Mouse (Mus musculus) lung, postnatal 0 days (tissue): Measurements from ENCODE around the gene Gtf3a. TPM values are rescaled to one million over a fixed set of nuclear protein-coding genes. Genes with fewer than 3 reads are reported as not detected.
A peak's percentile ranks its signal among the peaks of the same experiment; 100 is the strongest.

Source experiments
- ATAC-seq: fragments of 200-750 bp; cut with Nextera tagmentation; 2 replicates; pipeline ENCODE4 v1.8.0; 2017; ENCODE audit warnings: moderate library complexity
- DNase-seq: peaks from one replicate; pipeline ENCODE4 v3.0.0-alpha.2; 2016; ENCODE audit warnings: low spot score
- H3K27ac ChIP-seq: fragments of 300-500 bp; sonication (generic); 2 replicates; pipeline ENCODE4 v1.5.1; 2014; ENCODE audit warnings: antibody characterized with exemption, mild to moderate bottlenecking, low read length, mixed read lengths
- H3K27me3 ChIP-seq: fragments of 300-500 bp; sonication (generic); replicated peaks from 2 replicates; pipeline ENCODE4 v1.6.1; 2014; ENCODE audit warnings: low read length, mixed read lengths; ENCODE audit not compliant: insufficient read depth
- H3K36me3 ChIP-seq: fragments of 300-500 bp; sonication (generic); 2 replicates; pipeline ENCODE4 v1.6.1; 2014; ENCODE audit warnings: low read length, mixed read lengths; ENCODE audit not compliant: insufficient read depth
- H3K4me1 ChIP-seq: fragments of 300-500 bp; sonication (generic); 2 replicates; pipeline ENCODE4 v1.6.1; 2014; ENCODE audit warnings: antibody characterized with exemption, low read depth, low read length, mixed read lengths; ENCODE audit not compliant: insufficient read depth
- H3K4me2 ChIP-seq: fragments of 300-500 bp; sonication (generic); replicated peaks from 2 replicates; pipeline ENCODE4 v1.6.1; 2014; ENCODE audit warnings: low read depth, mild to moderate bottlenecking, low read length, moderate library complexity, mixed read lengths
- H3K4me3 ChIP-seq: fragments of 300-500 bp; sonication (generic); 2 replicates; pipeline ENCODE4 v1.5.1; 2014; ENCODE audit warnings: low read depth, low read length
- H3K9ac ChIP-seq: fragments of 300-500 bp; sonication (generic); replicated peaks from 2 replicates; pipeline ENCODE4 v1.6.1; 2014; ENCODE audit warnings: low read depth, mild to moderate bottlenecking
- H3K9me3 ChIP-seq: fragments of 300-500 bp; sonication (generic); 2 replicates; pipeline ENCODE4 v1.6.1; 2016; ENCODE audit warnings: low read length, mixed read lengths
- CTCF ChIP-seq: IDR thresholded peaks from 2 replicates; pipeline ENCODE4 v1.5.1; 2016; ENCODE audit warnings: antibody characterized with exemption, mild to moderate bottlenecking
- EP300 ChIP-seq: IDR thresholded peaks from 2 replicates; pipeline ENCODE4 v1.6.1; 2016; ENCODE audit warnings: antibody characterized with exemption, mild to moderate bottlenecking, control low read depth
- WGBS: fragments of 180-500 bp; shearing (Covaris S2); extraction: QIAGEN DNeasy Blood & Tissue Kit; methylation state at CpG from one replicate; pipeline ENCODE4 v1.1.7; 2014; 5-methylcytosine and 5-hydroxymethylcytosine counted together
- polyA plus RNA-seq: library from polyadenylated mRNA; unstranded; fragments of >200 nt; fragmentation: Nextera tagmentation; extraction: Ambion mirVana; gene quantifications from 2 replicates; pipeline ENCODE4 v1.2.1, GENCODE M21; 2015

Gene Gtf3a
- polyA plus RNA-seq, 1 experiment from 2014 or later = 60.3 TPM

GRCm38 (mm10) chr5:146942965-146943364 is 5.5 kb upstream of the Gtf3a start:
- WGBS = 76% methylated on average over 15 of the region's 15 CpGs

GRCm38 (mm10) chr5:146944568-146944967 is 3.9 kb upstream of the Gtf3a start:
- Histone ChIP-seq H3K9me3 (no peaks in the 10 kb centered on the region), H3K27ac (no peak overlapping the region), H3K4me2 (no peak overlapping the region), H3K4me3 (no peak overlapping the region), H3K4me1 (no peaks in the 10 kb centered on the region), H3K27me3 (no peaks in the 10 kb centered on the region), H3K36me3 (no peaks in the 10 kb centered on the region), H3K9ac (no peak overlapping the region)
- ATAC-seq (no peak), DNase-seq (no peak)
- TF ChIP-seq EP300 (no peak), CTCF (peak; percentile 24; the same call in 1 of the 2 replicates)
- WGBS = 91% methylated on average over 2 of the region's 2 CpGs

More at GRCm38 (mm10) chr5:146942965-146943364, 5.5 kb upstream of the Gtf3a start:
- ATAC-seq (no peak), DNase-seq (no peak)
- Histone ChIP-seq H3K9ac (no peak overlapping the region), H3K27me3 (no peaks in the 10 kb centered on the region), H3K36me3 (no peaks in the 10 kb centered on the region), H3K27ac (no peak overlapping the region), H3K4me1 (no peaks in the 10 kb centered on the region), H3K4me2 (no peak overlapping the region), H3K4me3 (no peak overlapping the region), H3K9me3 (no peaks in the 10 kb centered on the region)
- no peak for TF ChIP-seq EP300

- WGBS = 67% methylated on average over 9 of the region's 9 CpGs
These were observed 1.8 kb upstream of the Gtf3a start for GRCm38 (mm10) chr5:146946682-146947081.

GRCm38 (mm10) chr5:146947497-146947896 is 960 bp upstream of the Gtf3a start:
- DNase-seq = no peak
- no peak overlapping the region for H3K27ac ChIP-seq
- no peak for ATAC-seq
- no peak overlapping the region for H3K4me3 ChIP-seq
- WGBS = 80% methylated on average over 6 of the region's 6 CpGs
- TF ChIP-seq EP300 (no peak), CTCF (no peak)
- no peak overlapping the region for H3K4me2 ChIP-seq
- no peaks in the 10 kb centered on the region for H3K4me1 ChIP-seq
- no peaks in the 10 kb centered on the region for H3K27me3 ChIP-seq
- H3K9me3 ChIP-seq = no peaks in the 10 kb centered on the region
- peaks cover 8% of the 10 kb centered on the region; the same call in 1 of the 2 replicates for H3K36me3 ChIP-seq
- H3K9ac ChIP-seq = no peak overlapping the region

More at GRCm38 (mm10) chr5:146946682-146947081, 1.8 kb upstream of the Gtf3a start:
- Histone ChIP-seq H3K9me3 (no peaks in the 10 kb centered on the region), H3K27ac (no peak overlapping the region), H3K4me3 (no peak overlapping the region), H3K9ac (no peak overlapping the region), H3K27me3 (no peaks in the 10 kb centered on the region), H3K36me3 (peaks cover under 1% of the 10 kb centered on the region; the same call in 1 of the 2 replicates), H3K4me1 (no peaks in the 10 kb centered on the region), H3K4me2 (no peak overlapping the region)
- TF ChIP-seq EP300 = peak; percentile 60; the same call in 1 of the 2 replicates
- no peak for TF ChIP-seq CTCF
- DNase-seq = peak; percentile 52
- ATAC-seq = no peak

- peak overlapping the region; percentile 61 for H3K4me3 ChIP-seq
- H3K4me2 ChIP-seq = peak overlapping the region; percentile 88
- peaks cover 14% of the 10 kb centered on the region; the same call in 1 of the 2 replicates for H3K36me3 ChIP-seq
- ATAC-seq (no peak), DNase-seq (peak; percentile 13)
- H3K27ac ChIP-seq = peak overlapping the region; percentile 76
- H3K9ac ChIP-seq = peak overlapping the region; percentile 64; the same call in 1 of the 2 replicates
- no peaks in the 10 kb centered on the region for H3K4me1 ChIP-seq
- 9% methylated on average over 10 of the region's 10 CpGs for WGBS
- TF ChIP-seq CTCF (no peak), EP300 (no peak)
- no peaks in the 10 kb centered on the region for H3K27me3 ChIP-seq
- no peaks in the 10 kb centered on the region for H3K9me3 ChIP-seq
These were observed 383 bp upstream of the Gtf3a start for GRCm38 (mm10) chr5:146948041-146948507.

- Histone ChIP-seq H3K4me1 (no peaks in the 10 kb centered on the region), H3K9me3 (no peaks in the 10 kb centered on the region), H3K9ac (no peak overlapping the region), H3K36me3 (peaks cover 53% of the 10 kb centered on the region), H3K4me3 (no peak overlapping the region), H3K27ac (no peak overlapping the region), H3K4me2 (no peak overlapping the region), H3K27me3 (no peaks in the 10 kb centered on the region)
- 86% methylated on average over 7 of the region's 7 CpGs for WGBS
- DNase-seq (no peak), ATAC-seq (no peak)
- TF ChIP-seq CTCF (no peak), EP300 (no peak)
These were observed 6.1 kb downstream of the Gtf3a start for GRCm38 (mm10) chr5:146954576-146954975.
